Mouse (Mus musculus) frontal cortex, postnatal 25 days (tissue): ENCODE measurements around the gene Snx27.

Source experiments
- DNase-seq, 2 experiments: peaks; one replicate each; pipeline ENCODE4 v3.0.0; 2022; ENCODE audit warnings: low spot score in 2 of 2

Snx27 gene

DNA sequence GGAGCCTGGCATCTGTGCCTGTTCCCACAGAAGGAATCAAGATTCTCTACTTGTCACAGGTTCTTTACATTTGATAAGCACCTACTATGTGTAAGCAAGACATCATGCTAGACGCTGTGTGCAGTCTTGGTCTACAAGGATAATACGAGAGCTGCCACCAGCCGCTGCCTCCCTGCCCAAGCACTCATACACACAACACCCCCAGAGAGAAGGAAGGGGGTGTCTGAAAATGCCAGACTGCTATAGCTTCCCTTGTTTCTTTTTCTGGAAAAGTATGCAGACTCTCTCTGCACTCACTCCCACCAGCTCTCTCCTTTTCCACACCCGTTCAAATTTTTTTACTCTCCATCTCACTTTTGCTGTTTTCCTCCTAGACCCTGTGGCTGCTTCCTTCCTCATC is 105.1 kb downstream of the Snx27 start:
- DNase-seq: peak in 1 of 2 experiments; percentile 29

DNA sequence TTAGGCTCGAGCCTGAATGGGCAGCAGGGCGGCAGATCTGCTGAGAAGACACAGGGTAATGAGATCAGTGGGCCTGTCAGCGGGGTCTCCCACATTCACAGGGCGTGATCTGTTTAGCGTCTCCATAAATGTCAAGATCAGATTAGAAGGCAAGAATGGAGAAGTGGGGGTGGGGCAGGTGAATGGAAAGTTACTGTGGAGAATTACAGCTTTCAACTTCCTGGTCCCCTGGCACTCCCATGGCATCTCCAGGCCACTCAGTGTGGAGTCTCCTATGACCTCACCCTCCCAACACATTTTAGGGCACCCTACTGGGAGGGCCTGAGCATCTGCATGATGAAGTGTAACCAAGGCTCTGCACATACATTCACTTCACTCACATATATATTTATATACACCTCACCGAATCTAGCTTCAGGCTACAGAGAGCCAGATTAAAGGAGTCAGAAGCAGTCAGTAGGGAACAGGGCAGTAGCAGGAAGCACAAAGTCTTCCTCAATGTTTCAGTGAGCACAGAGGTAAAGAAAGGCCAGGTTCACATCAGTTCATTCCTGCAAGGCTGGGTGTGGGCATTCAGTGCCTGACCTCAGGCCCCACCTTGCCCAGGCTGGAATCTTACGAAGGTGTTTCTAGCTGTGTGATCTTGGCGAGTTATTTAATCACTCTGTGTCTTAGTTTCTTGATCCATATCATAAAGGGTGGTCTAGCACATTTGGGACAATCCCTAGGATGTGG is 106.0 kb downstream of the Snx27 start:
- DNase-seq: no peak

DNA sequence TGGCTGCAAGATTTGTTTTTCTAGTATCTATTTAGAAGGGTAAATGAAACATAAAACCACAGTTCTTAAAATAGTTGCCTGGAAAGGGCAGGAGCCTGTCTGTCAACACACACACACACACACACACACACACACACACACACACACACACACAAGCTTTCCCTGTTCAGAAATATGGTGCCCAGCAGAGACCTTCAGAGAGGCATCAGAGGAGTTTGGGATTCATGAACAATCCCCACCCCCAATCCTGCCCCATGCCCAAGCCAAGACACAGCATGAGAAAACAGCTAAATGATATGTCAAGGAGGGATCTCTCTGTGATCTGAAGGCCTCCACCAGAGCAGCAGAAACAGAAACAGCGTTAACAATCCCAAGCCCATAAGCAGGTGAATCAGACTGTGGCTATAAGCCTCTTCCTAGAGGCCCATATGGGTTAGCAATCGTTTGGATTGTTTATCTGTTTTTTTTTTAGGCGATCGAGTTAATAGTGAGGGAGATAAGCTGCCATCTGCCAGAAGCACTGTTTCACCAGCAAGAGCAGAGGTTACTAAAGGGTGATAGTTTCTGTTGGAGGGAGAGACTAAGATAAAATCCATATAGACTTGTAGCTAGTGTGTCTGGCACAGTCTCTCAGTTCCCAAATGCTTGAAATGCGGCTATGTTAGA is 108.8 kb downstream of the Snx27 start:
- no peak for DNase-seq

DNA sequence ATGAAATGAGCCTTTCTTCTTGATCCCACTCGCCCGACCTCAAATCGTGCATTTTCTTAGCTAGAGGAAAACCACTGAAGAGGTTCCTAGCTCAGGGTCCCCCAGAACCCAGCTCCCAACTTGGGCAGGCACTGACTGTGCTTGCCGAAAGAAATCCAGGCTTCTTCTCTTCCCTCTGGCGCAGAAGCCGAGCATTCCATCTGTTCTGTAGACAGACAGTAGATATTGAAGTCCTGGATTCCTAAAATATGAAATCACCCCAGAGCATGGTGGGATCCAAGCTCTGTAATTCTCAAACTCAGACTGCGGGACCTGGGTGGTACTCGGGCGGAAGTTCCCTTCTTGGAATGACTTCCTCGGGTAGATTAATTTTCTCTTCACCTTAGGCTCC is 109.4 kb downstream of the Snx27 start:
- DNase-seq: no peak

- no peak for DNase-seq
Measured at GRCm38 (mm10) chr3:94472447-94473114, 109.9 kb downstream of the Snx27 start.

DNA sequence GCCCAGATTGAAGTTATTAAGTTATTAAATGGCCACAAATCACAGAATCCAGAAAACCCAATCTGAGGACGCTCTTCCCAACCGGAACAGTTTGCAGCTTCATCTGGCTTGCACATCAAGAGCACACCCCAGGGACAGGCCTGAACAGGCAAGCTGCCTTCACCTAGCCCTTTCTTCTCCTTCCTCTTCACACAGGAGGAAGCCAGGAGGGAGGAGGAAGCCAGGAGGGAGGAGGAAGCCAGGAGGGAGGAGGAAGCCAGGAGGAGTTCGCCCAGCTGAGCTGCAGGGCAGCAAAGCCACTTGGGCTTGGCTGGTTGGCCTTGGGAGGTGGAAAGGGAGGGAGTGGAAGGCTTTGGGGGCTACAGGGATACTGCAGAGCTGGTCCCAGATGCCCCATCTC is 113.6 kb downstream of the Snx27 start:
- no peak for DNase-seq

DNA sequence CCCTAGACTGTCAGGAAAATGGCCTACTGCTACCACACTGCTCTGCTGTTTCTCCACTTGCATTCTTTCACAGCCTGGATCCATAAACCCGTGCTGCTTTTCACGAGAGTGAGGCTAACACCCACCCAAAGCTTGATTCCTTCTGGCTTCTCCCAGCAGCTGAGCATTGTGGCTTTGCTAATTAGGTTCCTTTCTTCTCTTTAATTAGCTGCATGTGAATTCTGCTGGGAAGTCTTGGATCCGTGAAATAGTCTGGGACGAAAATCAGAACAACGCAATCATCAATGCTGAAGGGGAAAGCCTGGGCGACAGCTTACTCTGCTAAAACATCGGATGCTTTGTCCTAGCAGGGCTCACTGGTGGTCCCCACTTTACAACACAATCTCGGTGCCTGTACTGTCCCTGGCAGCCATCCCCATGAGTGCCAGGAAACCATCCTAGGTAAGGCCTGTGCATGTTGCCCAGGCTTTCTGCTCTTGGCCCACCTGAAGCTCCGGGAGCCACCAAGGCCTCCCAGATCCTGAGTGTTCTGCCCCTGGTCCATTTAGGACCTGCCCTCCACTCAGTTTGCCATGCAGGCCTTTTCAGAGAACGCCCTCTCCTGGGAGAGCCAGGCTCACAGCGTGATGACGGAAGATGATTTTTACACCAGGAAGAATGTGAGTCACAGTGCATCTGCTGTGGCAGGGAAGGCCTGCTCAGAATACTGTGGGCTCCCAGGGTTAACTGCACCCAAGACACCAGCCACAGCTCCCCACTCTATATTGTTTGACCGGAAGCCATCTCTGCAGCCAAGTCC is 116.7 kb downstream of the Snx27 start:
- DNase-seq: peak in 1 of 2 experiments; percentile 49

DNA sequence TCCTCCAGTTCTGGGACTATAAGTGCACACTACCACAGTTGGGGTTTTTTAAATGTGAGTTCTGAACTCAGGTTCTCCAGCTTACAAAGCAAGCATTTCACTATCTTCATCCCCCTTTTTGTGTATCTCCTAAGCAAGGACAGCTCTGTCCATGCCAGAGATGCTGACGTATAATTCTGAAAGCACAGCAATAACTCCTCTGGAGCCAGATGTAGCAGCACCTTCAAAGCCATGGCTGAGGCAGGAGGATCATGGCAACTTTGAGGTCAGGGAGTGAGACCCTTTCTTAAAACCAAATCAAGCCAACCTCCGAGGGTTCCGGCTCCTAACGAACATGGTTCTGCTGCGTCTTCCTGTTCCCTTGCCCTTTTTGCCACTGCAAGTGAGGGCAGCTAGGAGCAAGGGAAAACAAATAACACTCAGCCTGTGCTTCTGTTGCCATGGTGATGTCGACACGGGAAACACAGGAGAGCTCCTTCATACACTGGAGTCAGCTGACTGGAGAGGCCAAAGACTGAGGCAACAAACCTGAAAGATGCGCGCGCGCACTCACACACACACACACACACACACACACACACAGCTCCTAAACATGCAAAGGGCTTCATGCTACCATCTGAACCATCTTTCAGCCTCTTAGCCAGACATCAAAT is 118.5 kb downstream of the Snx27 start:
- peak in 1 of 2 experiments; percentile 11 for DNase-seq

DNA sequence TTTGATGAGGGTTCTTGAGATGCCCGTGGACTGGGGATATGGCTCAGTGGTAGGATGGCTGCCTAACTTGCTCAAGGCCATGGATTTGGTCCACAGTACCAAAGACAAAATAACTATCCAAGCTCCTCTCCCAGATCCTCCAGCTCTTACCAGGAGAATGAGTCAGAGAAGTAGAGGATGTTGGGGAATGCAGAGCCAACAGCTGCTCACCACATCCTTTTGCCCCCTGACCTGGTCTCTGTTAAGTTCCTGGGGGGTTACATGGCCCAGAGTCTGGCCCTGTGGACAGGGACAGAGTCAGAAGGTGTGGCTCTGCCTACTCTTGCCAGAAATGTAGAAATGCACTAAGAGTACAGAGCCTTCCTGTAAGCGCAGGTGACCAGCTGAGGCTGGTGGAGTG is 122.7 kb downstream of the Snx27 start:
- DNase-seq: no peak

DNA sequence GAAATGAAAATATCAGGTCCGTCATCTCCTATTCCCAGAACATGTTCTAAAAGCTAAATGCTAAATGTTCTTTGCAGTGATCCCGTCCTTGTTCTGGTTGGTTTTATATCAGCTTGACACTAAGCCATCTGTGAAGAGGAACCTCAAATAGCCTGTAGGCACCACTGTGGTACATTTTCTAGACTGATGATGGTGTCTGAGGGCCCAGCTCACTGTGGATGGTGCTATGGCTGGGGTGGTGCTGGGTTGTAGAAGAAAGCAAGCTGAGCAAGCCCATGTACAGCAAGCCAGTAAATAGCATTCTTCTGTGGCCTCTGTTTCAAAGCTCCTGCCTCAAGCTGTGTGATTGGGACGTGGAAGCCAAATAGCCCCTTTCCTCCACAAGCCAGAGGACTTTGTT is 125.5 kb downstream of the Snx27 start:
- DNase-seq: no peak

GRCm38 (mm10) chr3:94456529-94457000 is 126.0 kb downstream of the Snx27 start:
- peak in 1 of 2 experiments; percentile 80 for DNase-seq

- no peak for DNase-seq
Measured at GRCm38 (mm10) chr3:94449377-94449776, 133.1 kb downstream of the Snx27 start.
